Comparison of ENCODE assay signal across 27 mouse cellular contexts in genomic region chr12:83830424-83830823, GRCm38 (mm10).
DNase-seq lines count a peak whose midpoint lies in the region; ATAC-seq and TF ChIP-seq lines count a peak whose summit lies in the region.
"Had no signal": no experiment of that assay in that cellular context is flagged by ENCODE, and none has a peak within 500 bp of the region (broad histone marks: within the 10 kb centered on the region; RNA-seq: fewer than 3 reads in every experiment).

No protein-coding gene starts in this region.

- no peak overlapping the region for H3K4me3 ChIP-seq in liver, embryonic 12.5 days
- no peak overlapping the region for H3K4me3 ChIP-seq in liver, postnatal 0 days (ENCODE audit: low read depth, low read length)
- H3K4me3 ChIP-seq in liver, embryonic 13.5 days (replicated peaks), result no peak overlapping the region
- H3K4me3 ChIP-seq: embryonic facial prominence, embryonic 13.5 days; embryonic facial prominence, embryonic 15.5 days; erythroblast, embryonic 14.5 days; forebrain, embryonic 10.5 days; forebrain, embryonic 12.5 days had no signal

- H3K27me3 ChIP-seq in liver, embryonic 12.5 days (replicated peaks), result no peaks in the 10 kb centered on the region
- H3K27me3 ChIP-seq in liver, postnatal 0 days (ENCODE audit: insufficient read depth, low read length), result no peaks in the 10 kb centered on the region
- no peaks in the 10 kb centered on the region for H3K27me3 ChIP-seq in liver, embryonic 13.5 days
- H3K27me3 ChIP-seq: embryonic facial prominence, embryonic 13.5 days; embryonic facial prominence, embryonic 15.5 days; forebrain, embryonic 12.5 days; Patski had no signal

- H3K9me3 ChIP-seq in liver, embryonic 12.5 days (replicated peaks), result 0 out of 2 replicates have a peak, but pooled peaks cover 3% of the 10 kb centered on the region
- H3K9me3 ChIP-seq in liver, postnatal 0 days (ENCODE audit: low read length), result no peaks in the 10 kb centered on the region
- no peaks in the 10 kb centered on the region for H3K9me3 ChIP-seq in liver, embryonic 13.5 days (replicated peaks)
- H3K9me3 ChIP-seq: embryonic facial prominence, embryonic 13.5 days; embryonic facial prominence, embryonic 15.5 days; forebrain, embryonic 10.5 days; forebrain, embryonic 12.5 days had no signal

- no peak for TF ChIP-seq CTCF in liver, postnatal 0 days (IDR thresholded peaks at IDR 0.05; ENCODE audit: low read depth)

- DNase-seq in liver, postnatal 0 days, result no peak
- DNase-seq in c-Kit-negative CD71-positive TER-119-positive erythroid progenitor cells, embryonic 14.5 days (ENCODE audit: low read depth, low spot score), result peak; percentile 11
- peak; percentile 42 for DNase-seq in c-Kit-positive CD71-positive TER-119-negative erythroid progenitor cells, embryonic 14.5 days (ENCODE audit: low read depth)
- peak; percentile 17 for DNase-seq in liver, embryonic 13.5 days
- DNase-seq in thymus, adult 18-20 months, result no peak
- no peak for DNase-seq in yolk sac, embryonic 10.5 days (ENCODE audit: low spot score)
- DNase-seq: adrenal gland, adult 8-10 months; adrenal gland, postnatal 14 days; adrenal gland, postnatal 36 days; cerebellum, adult 11 months; cerebellum, adult 18-20 months; cerebellum, adult 8-10 months; cerebellum, adult 9-11 months; cerebellum, postnatal 14 days; cerebellum, postnatal 36 days; embryo, embryonic 11 days had no signal

- 57% methylated on average over 3 of the region's 3 CpGs for WGBS in liver, embryonic 12.5 days (ENCODE audit: insufficient replicate concordance)
- WGBS in liver, postnatal 0 days (ENCODE audit: insufficient replicate concordance), result 64% methylated on average over 3 of the region's 3 CpGs
- 42% methylated on average over 3 of the region's 3 CpGs for WGBS in liver, embryonic 13.5 days (ENCODE audit: insufficient replicate concordance)

- H3K4me1 ChIP-seq in liver, embryonic 12.5 days, result peaks cover 6% of the 10 kb centered on the region
- no peaks in the 10 kb centered on the region for H3K4me1 ChIP-seq in liver, postnatal 0 days (ENCODE audit: insufficient read depth)
- H3K4me1 ChIP-seq in liver, embryonic 13.5 days (replicated peaks), result peaks cover 7% of the 10 kb centered on the region
- H3K4me1 ChIP-seq: embryonic facial prominence, embryonic 13.5 days; embryonic facial prominence, embryonic 15.5 days; forebrain, embryonic 10.5 days; forebrain, embryonic 12.5 days had no signal

- TF ChIP-seq EP300 in liver, postnatal 0 days (IDR thresholded peaks at IDR 0.05; ENCODE audit: low read depth), result no peak

- ATAC-seq in liver, embryonic 12.5 days, result peak; percentile 79
- ATAC-seq in liver, postnatal 0 days, result no peak
- ATAC-seq in liver, embryonic 13.5 days (ENCODE audit: low read depth), result peak; percentile 75
- no peak for ATAC-seq in inflammation-experienced regulatory T-cells, adult 6 months
- ATAC-seq: activated CD4-positive, CD25-positive, alpha-beta regulatory T cell, adult 4 months; forebrain, embryonic 14.5 days; forebrain, embryonic 16.5 days; Patski had no signal

- H3K36me3 ChIP-seq in liver, embryonic 12.5 days, result peaks cover 22% of the 10 kb centered on the region
- H3K36me3 ChIP-seq in liver, postnatal 0 days (replicated peaks; ENCODE audit: insufficient read depth, low read length), result peaks cover 21% of the 10 kb centered on the region
- peaks cover 10% of the 10 kb centered on the region for H3K36me3 ChIP-seq in liver, embryonic 13.5 days

- no peak overlapping the region for H3K27ac ChIP-seq in liver, embryonic 12.5 days
- H3K27ac ChIP-seq in liver, postnatal 0 days (ENCODE audit: low read depth), result no peak overlapping the region
- H3K27ac ChIP-seq in liver, embryonic 13.5 days, result no peak overlapping the region
- H3K27ac ChIP-seq: embryonic facial prominence, embryonic 13.5 days; embryonic facial prominence, embryonic 15.5 days; forebrain, embryonic 10.5 days; forebrain, embryonic 12.5 days had no signal

- no peak overlapping the region for H3K9ac ChIP-seq in liver, embryonic 12.5 days
- no peak overlapping the region for H3K9ac ChIP-seq in liver, postnatal 0 days (replicated peaks)
- no peak overlapping the region for H3K9ac ChIP-seq in liver, embryonic 13.5 days
- H3K9ac ChIP-seq: embryonic facial prominence, embryonic 13.5 days; embryonic facial prominence, embryonic 15.5 days; forebrain, embryonic 12.5 days had no signal

- H3K4me2 ChIP-seq in liver, embryonic 12.5 days, result no peak overlapping the region
- no peak overlapping the region for H3K4me2 ChIP-seq in liver, postnatal 0 days (ENCODE audit: low read depth, low read length)
- no peak overlapping the region for H3K4me2 ChIP-seq in liver, embryonic 13.5 days
- H3K4me2 ChIP-seq: embryonic facial prominence, embryonic 13.5 days; embryonic facial prominence, embryonic 15.5 days; forebrain, embryonic 12.5 days had no signal

Comparison
In these comparisons a context has a peak if more than half of its experiments do, and no peak if none do; other contexts are left out.
1. ATAC-seq: peak in liver, embryonic 12.5 days (single experiment) and liver, embryonic 13.5 days (single experiment); none in liver, postnatal 0 days (single experiment) and inflammation-experienced regulatory T-cells, adult 6 months (single experiment).
2. DNase-seq: peak in c-Kit-negative CD71-positive TER-119-positive erythroid progenitor cells, embryonic 14.5 days (single experiment), c-Kit-positive CD71-positive TER-119-negative erythroid progenitor cells, embryonic 14.5 days (single experiment) and liver, embryonic 13.5 days (single experiment); none in liver, postnatal 0 days (single experiment), thymus, adult 18-20 months (0 of 2) and yolk sac, embryonic 10.5 days (single experiment).